Mouse (Mus musculus) stomach, postnatal 0 days (tissue): ENCODE measurements around the gene Tox2. TPM values are rescaled to one million over a fixed set of nuclear protein-coding genes. Genes with fewer than 3 reads are reported as not detected.

Source experiments
- ATAC-seq: fragments of 200-750 bp; cut with Nextera tagmentation; 2 replicates; pipeline ENCODE4 v1.8.0; 2017; ENCODE audit not compliant: low FRiP score, low TSS enrichment
- DNase-seq: peaks from one replicate; pipeline ENCODE4 v3.0.0-alpha.2; 2016; ENCODE audit warnings: low spot score
- H3K27ac ChIP-seq: fragments of 300-500 bp; sonication (generic); replicated peaks from 2 replicates; pipeline ENCODE4 v1.5.1; 2014; ENCODE audit warnings: mild to moderate bottlenecking, control low read depth
- H3K27me3 ChIP-seq: fragments of 300-500 bp; sonication (generic); 2 replicates; pipeline ENCODE4 v1.6.1; 2014; ENCODE audit warnings: low read length; ENCODE audit not compliant: control insufficient read depth, insufficient read depth
- H3K36me3 ChIP-seq: fragments of 300-500 bp; sonication (generic); 2 replicates; pipeline ENCODE4 v1.6.1; 2014; ENCODE audit warnings: low read length, mixed read lengths; ENCODE audit not compliant: control insufficient read depth, insufficient read depth
- H3K4me1 ChIP-seq: fragments of 300-500 bp; sonication (generic); replicated peaks from 2 replicates; pipeline ENCODE4 v1.6.1; 2014; ENCODE audit warnings: antibody characterized with exemption; ENCODE audit not compliant: control insufficient read depth, insufficient read depth
- H3K4me2 ChIP-seq: fragments of 300-500 bp; sonication (generic); replicated peaks from 2 replicates; pipeline ENCODE4 v1.6.1; 2014; ENCODE audit warnings: low read depth, mild to moderate bottlenecking, control low read depth, moderate library complexity
- H3K4me3 ChIP-seq: fragments of 300-500 bp; sonication (generic); 2 replicates; pipeline ENCODE4 v1.5.1; 2014; ENCODE audit warnings: low read depth, low read length, control low read depth
- H3K9ac ChIP-seq: fragments of 300-500 bp; sonication (generic); 2 replicates; pipeline ENCODE4 v1.6.1; 2014; ENCODE audit warnings: mild to moderate bottlenecking, low read length, control low read depth, mixed read lengths
- H3K9me3 ChIP-seq: fragments of 300-500 bp; sonication (generic); 2 replicates; pipeline ENCODE4 v1.6.1; 2016; ENCODE audit warnings: low read length; ENCODE audit not compliant: control insufficient read depth
- CTCF ChIP-seq: IDR thresholded peaks from 2 replicates; pipeline ENCODE4 v1.5.1; 2016; ENCODE audit warnings: antibody characterized with exemption, low read depth, mild to moderate bottlenecking, moderate library complexity
- EP300 ChIP-seq: optimal IDR thresholded peaks from 2 replicates; pipeline ENCODE3; 2016; ENCODE audit warnings: antibody characterized with exemption
- WGBS: fragments of 180-500 bp; shearing (Covaris S2); extraction: QIAGEN DNeasy Blood & Tissue Kit; methylation state at CpG from one replicate; pipeline ENCODE4 v1.1.7; 2014; 5-methylcytosine and 5-hydroxymethylcytosine counted together
- polyA plus RNA-seq: library from polyadenylated mRNA; unstranded; fragments of >200 nt; fragmentation: Nextera tagmentation; extraction: Ambion mirVana; gene quantifications from 2 replicates; pipeline ENCODE4 v1.2.1, GENCODE M21; 2015

Gene Tox2
- polyA plus RNA-seq, 1 experiment from 2014 or later, result 0.98 TPM

- ATAC-seq (no peak), DNase-seq (no peak)
- Histone ChIP-seq H3K27ac (no peak overlapping the region), H3K9ac (no peak overlapping the region), H3K9me3 (no peaks in the 10 kb centered on the region), H3K4me1 (peaks cover 7% of the 10 kb centered on the region; the same call in 1 of the 2 replicates), H3K4me2 (no peak overlapping the region), H3K4me3 (no peak overlapping the region), H3K27me3 (peaks cover 10% of the 10 kb centered on the region; the same call in 1 of the 2 replicates), H3K36me3 (no peaks in the 10 kb centered on the region)
- 55% methylated on average over 8 of the region's 8 CpGs for WGBS
- TF ChIP-seq CTCF (no peak), EP300 (no peak)
Measured at GRCm38 (mm10) chr2:163201897-163202296, 1.0 kb upstream of the Tox2 start.

GRCm38 (mm10) chr2:163202553-163202883 is 407 bp upstream of the Tox2 start:
- DNase-seq (no peak), ATAC-seq (no peak; the same call in 1 of the 2 replicates)
- 9% methylated on average over 4 of the region's 4 CpGs for WGBS
- H3K36me3 ChIP-seq, result no peaks in the 10 kb centered on the region
- H3K4me3 ChIP-seq, result peak overlapping the region; percentile 42
- H3K4me1 ChIP-seq, result peaks cover 7% of the 10 kb centered on the region; the same call in 1 of the 2 replicates
- peaks cover 10% of the 10 kb centered on the region; the same call in 1 of the 2 replicates for H3K27me3 ChIP-seq
- no peaks in the 10 kb centered on the region for H3K9me3 ChIP-seq
- no peak for TF ChIP-seq EP300
- TF ChIP-seq CTCF, result no peak
- no peak overlapping the region for H3K27ac ChIP-seq
- peak overlapping the region; percentile 84 for H3K4me2 ChIP-seq
- H3K9ac ChIP-seq, result no peak overlapping the region

- Histone ChIP-seq H3K4me2 (peak overlapping the region; percentile 84), H3K27ac (no peak overlapping the region), H3K4me1 (peaks cover 7% of the 10 kb centered on the region; the same call in 1 of the 2 replicates), H3K4me3 (peak overlapping the region; percentile 42), H3K36me3 (no peaks in the 10 kb centered on the region), H3K9me3 (no peaks in the 10 kb centered on the region), H3K27me3 (peaks cover 10% of the 10 kb centered on the region; the same call in 1 of the 2 replicates), H3K9ac (peak overlapping the region; percentile 35; the same call in 1 of the 2 replicates)
- ATAC-seq (no peak), DNase-seq (no peak)
- 2% methylated on average over 65 of the region's 75 CpGs for WGBS
- no peak for TF ChIP-seq EP300
- no peak for TF ChIP-seq CTCF
Measured at GRCm38 (mm10) chr2:163203635-163204547, 966 bp downstream of the Tox2 start.

- ATAC-seq (no peak), DNase-seq (no peak)
- H3K4me2 ChIP-seq, result peak overlapping the region; percentile 84
- no peaks in the 10 kb centered on the region for H3K9me3 ChIP-seq
- peak overlapping the region; percentile 35; the same call in 1 of the 2 replicates for H3K9ac ChIP-seq
- no peak overlapping the region for H3K27ac ChIP-seq
- peak overlapping the region; percentile 42 for H3K4me3 ChIP-seq
- 0% methylated on average over 38 of the region's 45 CpGs for WGBS
- H3K27me3 ChIP-seq, result peaks cover 10% of the 10 kb centered on the region; the same call in 1 of the 2 replicates
- no peaks in the 10 kb centered on the region for H3K36me3 ChIP-seq
- TF ChIP-seq CTCF, result no peak
- TF ChIP-seq EP300, result no peak
- peaks cover 7% of the 10 kb centered on the region; the same call in 1 of the 2 replicates for H3K4me1 ChIP-seq
Measured at GRCm38 (mm10) chr2:163204548-163205261, 1.8 kb downstream of the Tox2 start.

- no peak overlapping the region for H3K4me3 ChIP-seq
- 8% methylated on average over 6 of the region's 6 CpGs for WGBS
- DNase-seq, result no peak
Measured at GRCm38 (mm10) chr2:163205262-163205647, 2.3 kb downstream of the Tox2 start.

More at GRCm38 (mm10) chr2:163205262-163205647, 2.3 kb downstream of the Tox2 start:
- no peaks in the 10 kb centered on the region for H3K9me3 ChIP-seq
- TF ChIP-seq EP300 (no peak), CTCF (no peak)
- H3K4me1 ChIP-seq, result peaks cover 7% of the 10 kb centered on the region; the same call in 1 of the 2 replicates
- no peak overlapping the region for H3K27ac ChIP-seq
- no peak overlapping the region for H3K9ac ChIP-seq
- no peak for ATAC-seq
- H3K27me3 ChIP-seq, result peaks cover 10% of the 10 kb centered on the region; the same call in 1 of the 2 replicates
- H3K4me2 ChIP-seq, result no peak overlapping the region; the same call in 1 of the 2 replicates
- no peaks in the 10 kb centered on the region for H3K36me3 ChIP-seq
